Mouse (Mus musculus): ENCODE measurements at regions not wholly inside any gene's neighbourhood (a gene's known extent, or its start where the extent isn't known, plus 50 kb on each side); places are given as distances from the start of the nearest gene placed in this dataset.

GRCm38 (mm10) chr15:88509626-88510025 is 90.5 kb upstream of the Zdhhc25 start:
- TF ChIP-seq CTCF (conservative IDR thresholded peaks at IDR 0.05; ENCODE audit: low read length), result no peak
- TF ChIP-seq NANOG (IDR thresholded peaks at IDR 0.05; ENCODE audit: borderline replicate concordance, low read length), result no peak
- TF ChIP-seq POU5F1 (IDR thresholded peaks at IDR 0.05; ENCODE audit: borderline replicate concordance, low read length), result no peak
